Mouse (Mus musculus): Measurements from ENCODE around the gene Rara.

GRCm38 (mm10) chr11:98962421-98963095 lies 34.9 kb downstream of the Rara start:
- TF ChIP-seq USF1 (IDR thresholded peaks at IDR 0.05; ENCODE audit: low read depth, low read length), result no peak
- TF ChIP-seq POLR2A (IDR thresholded peaks at IDR 0.05; ENCODE audit: low read depth, low read length), result no peak
- TF ChIP-seq EP300 (IDR thresholded peaks at IDR 0.05; ENCODE audit: low read length), result no peak
- no peak for TF ChIP-seq CTCF (conservative IDR thresholded peaks at IDR 0.05 in 1 of 2, IDR thresholded peaks at IDR 0.05 in 1 of 2; ENCODE audit: low read depth in 2 of 2, low read length in 2 of 2)
- no peak for TF ChIP-seq NRF1 (IDR thresholded peaks at IDR 0.05; ENCODE audit: low read depth, low read length)
- TF ChIP-seq MAX (IDR thresholded peaks at IDR 0.05; ENCODE audit: low read length), result no peak
- no peak for TF ChIP-seq SMC3 (IDR thresholded peaks at IDR 0.05; ENCODE audit: low read depth, low read length)
- no peak for TF ChIP-seq MYC (IDR thresholded peaks at IDR 0.05; ENCODE audit: low read depth, low read length)

All from CH12.LX (cell line).